Comparison of ENCODE assay signal across 26 mouse cellular contexts in genomic region chr14:11865332-11865731, GRCm38 (mm10).
DNase-seq lines count a peak whose midpoint lies in the region; ATAC-seq and TF ChIP-seq lines count a peak whose summit lies in the region.
"Had no signal": no experiment of that assay in that cellular context is flagged by ENCODE, and none has a peak within 500 bp of the region (broad histone marks: within the 10 kb centered on the region; RNA-seq: fewer than 3 reads in every experiment).

No protein-coding gene starts in this region.

- H3K36me3 ChIP-seq in heart, embryonic 15.5 days = no peaks in the 10 kb centered on the region
- no peaks in the 10 kb centered on the region for H3K36me3 ChIP-seq in heart, embryonic 11.5 days (ENCODE audit: control insufficient read depth, insufficient read depth, low read length)
- no peaks in the 10 kb centered on the region for H3K36me3 ChIP-seq in intestine, embryonic 15.5 days
- H3K36me3 ChIP-seq in limb, embryonic 14.5 days (ENCODE audit: control insufficient read depth, insufficient read depth, low read length) = no peaks in the 10 kb centered on the region
- H3K36me3 ChIP-seq: forebrain, embryonic 12.5 days; hindbrain, embryonic 13.5 days; liver, embryonic 15.5 days; lung, embryonic 15.5 days; midbrain, embryonic 15.5 days; neural tube, embryonic 13.5 days had no signal

- H3K4me2 ChIP-seq in heart, embryonic 15.5 days = no peak overlapping the region
- H3K4me2 ChIP-seq in heart, embryonic 11.5 days = no peak overlapping the region
- no peak overlapping the region for H3K4me2 ChIP-seq in intestine, embryonic 15.5 days (replicated peaks)
- H3K4me2 ChIP-seq in limb, embryonic 14.5 days (replicated peaks; ENCODE audit: low read depth, low read length, severe bottlenecking) = no peak overlapping the region
- H3K4me2 ChIP-seq: forebrain, embryonic 12.5 days; hindbrain, embryonic 13.5 days; liver, embryonic 15.5 days; lung, embryonic 15.5 days; midbrain, embryonic 15.5 days; neural tube, embryonic 13.5 days had no signal

- WGBS in heart, embryonic 15.5 days = 24% methylated on average over 5 of the region's 5 CpGs
- 22% methylated on average over 5 of the region's 5 CpGs for WGBS in heart, embryonic 11.5 days (ENCODE audit: insufficient replicate concordance)
- WGBS in intestine, embryonic 15.5 days = 38% methylated on average over 5 of the region's 5 CpGs
- 9% methylated on average over 5 of the region's 5 CpGs for WGBS in limb, embryonic 14.5 days

- no peak for TF ChIP-seq POLR2A in limb, embryonic 14.5 days (IDR thresholded peaks at IDR 0.05; ENCODE audit: borderline replicate concordance, extremely low read depth, insufficient read depth, insufficient read length)

- DNase-seq in embryo, embryonic 11 days = peak; percentile 42
- DNase-seq in embryo, embryonic 9.5 days (ENCODE audit: extremely low spot score) = no peak
- DNase-seq in limb, embryonic 14.5 days (ENCODE audit: low spot score) = no peak
- DNase-seq in right cerebral cortex, adult 2 months (ENCODE audit: low spot score in 2 of 2) = no peak
- DNase-seq in kidney, postnatal 4 days = no peak
- DNase-seq: adrenal gland, postnatal 25 days; cerebellum, adult 9-11 months; gastrocnemius, postnatal 10 days; heart, adult 18-20 months; heart, postnatal 36 days; kidney, postnatal 25 days; liver; retina, postnatal 1 day; thymus, postnatal 25 days had no signal

- H3K4me1 ChIP-seq in heart, embryonic 15.5 days (replicated peaks) = peaks cover 41% of the 10 kb centered on the region
- H3K4me1 ChIP-seq in heart, embryonic 11.5 days (ENCODE audit: control insufficient read depth, insufficient read depth, low read length) = peaks cover 19% of the 10 kb centered on the region
- H3K4me1 ChIP-seq in intestine, embryonic 15.5 days (replicated peaks) = 0 out of 2 replicates have a peak, but pooled peaks cover 2% of the 10 kb centered on the region
- H3K4me1 ChIP-seq in limb, embryonic 14.5 days (ENCODE audit: control insufficient read depth, insufficient read depth, low read length) = peaks cover 21% of the 10 kb centered on the region
- H3K4me1 ChIP-seq: liver, embryonic 15.5 days; midbrain, embryonic 15.5 days had no signal

- H3K4me3 ChIP-seq in heart, embryonic 15.5 days = no peak overlapping the region
- H3K4me3 ChIP-seq in heart, embryonic 11.5 days (ENCODE audit: low read depth, low read length) = no peak overlapping the region
- H3K4me3 ChIP-seq in intestine, embryonic 15.5 days (replicated peaks) = no peak overlapping the region
- H3K4me3 ChIP-seq in limb, embryonic 14.5 days (replicated peaks; ENCODE audit: low read length) = no peak overlapping the region
- H3K4me3 ChIP-seq: erythroblast, embryonic 14.5 days; forebrain, embryonic 12.5 days; hindbrain, embryonic 13.5 days; liver, embryonic 15.5 days; lung, embryonic 15.5 days; midbrain, embryonic 15.5 days; neural tube, embryonic 13.5 days had no signal

- 0 out of 2 replicates have a peak overlapping the region, but pooled peaks have one; percentile 12 for H3K27ac ChIP-seq in heart, embryonic 15.5 days
- no peak overlapping the region for H3K27ac ChIP-seq in heart, embryonic 11.5 days (ENCODE audit: low read depth, low read length)
- no peak overlapping the region for H3K27ac ChIP-seq in intestine, embryonic 15.5 days
- no peak overlapping the region for H3K27ac ChIP-seq in limb, embryonic 14.5 days (replicated peaks; ENCODE audit: low read depth, low read length)
- H3K27ac ChIP-seq: forebrain, embryonic 12.5 days; hindbrain, embryonic 13.5 days; liver, embryonic 15.5 days; lung, embryonic 15.5 days; macrophage; midbrain, embryonic 15.5 days; neural tube, embryonic 13.5 days had no signal

- no peak for ATAC-seq in heart, embryonic 15.5 days (replicated peaks; ENCODE audit: insufficient number of reproducible peaks, insufficient read depth, low FRiP score, low read depth)
- ATAC-seq in heart, embryonic 11.5 days (replicated peaks; ENCODE audit: insufficient number of reproducible peaks, low FRiP score, low TSS enrichment) = no peak
- ATAC-seq in intestine, embryonic 15.5 days = peak; percentile 55; the same call in 1 of the 2 replicates
- ATAC-seq in limb, embryonic 14.5 days (ENCODE audit: low FRiP score, low read depth) = peak; percentile 36; the same call in 1 of the 2 replicates
- ATAC-seq: inflammation-experienced regulatory T-cells, adult 6 months; midbrain, embryonic 15.5 days had no signal

- no peaks in the 10 kb centered on the region for H3K27me3 ChIP-seq in heart, embryonic 15.5 days
- H3K27me3 ChIP-seq in heart, embryonic 11.5 days (ENCODE audit: control insufficient read depth, insufficient read depth, low read length) = no peaks in the 10 kb centered on the region
- no peaks in the 10 kb centered on the region for H3K27me3 ChIP-seq in intestine, embryonic 15.5 days (replicated peaks)
- H3K27me3 ChIP-seq in limb, embryonic 14.5 days (ENCODE audit: control insufficient read depth, insufficient read depth, low read length) = no peaks in the 10 kb centered on the region
- H3K27me3 ChIP-seq: forebrain, embryonic 12.5 days; hindbrain, embryonic 13.5 days; liver, embryonic 15.5 days; lung, embryonic 15.5 days; midbrain, embryonic 15.5 days; neural tube, embryonic 13.5 days had no signal

- H3K9ac ChIP-seq in heart, embryonic 15.5 days = no peak overlapping the region
- no peak overlapping the region for H3K9ac ChIP-seq in heart, embryonic 11.5 days (ENCODE audit: low read depth, low read length)
- H3K9ac ChIP-seq in intestine, embryonic 15.5 days = no peak overlapping the region
- no peak overlapping the region for H3K9ac ChIP-seq in limb, embryonic 14.5 days (ENCODE audit: low read depth, low read length, severe bottlenecking)
- H3K9ac ChIP-seq: forebrain, embryonic 12.5 days; hindbrain, embryonic 13.5 days; liver, embryonic 15.5 days; lung, embryonic 15.5 days; midbrain, embryonic 15.5 days; neural tube, embryonic 13.5 days had no signal

- H3K9me3 ChIP-seq in heart, embryonic 15.5 days (replicated peaks) = no peaks in the 10 kb centered on the region
- no peaks in the 10 kb centered on the region for H3K9me3 ChIP-seq in heart, embryonic 11.5 days (replicated peaks; ENCODE audit: control insufficient read depth, low read length)
- no peaks in the 10 kb centered on the region for H3K9me3 ChIP-seq in intestine, embryonic 15.5 days
- no peaks in the 10 kb centered on the region for H3K9me3 ChIP-seq in limb, embryonic 14.5 days (ENCODE audit: control insufficient read depth, low read length)
- H3K9me3 ChIP-seq: forebrain, embryonic 12.5 days; hindbrain, embryonic 13.5 days; liver, embryonic 15.5 days; lung, embryonic 15.5 days; midbrain, embryonic 15.5 days; neural tube, embryonic 13.5 days had no signal

Comparison
In these comparisons a context has a peak if more than half of its experiments do, and no peak if none do; other contexts are left out.
1. ATAC-seq: peak in intestine, embryonic 15.5 days (single experiment) and limb, embryonic 14.5 days (single experiment); none in heart, embryonic 15.5 days (single experiment) and heart, embryonic 11.5 days (single experiment).